Mouse (Mus musculus): ENCODE measurements around the gene Crtc1.

Crtc1 gene

DNA sequence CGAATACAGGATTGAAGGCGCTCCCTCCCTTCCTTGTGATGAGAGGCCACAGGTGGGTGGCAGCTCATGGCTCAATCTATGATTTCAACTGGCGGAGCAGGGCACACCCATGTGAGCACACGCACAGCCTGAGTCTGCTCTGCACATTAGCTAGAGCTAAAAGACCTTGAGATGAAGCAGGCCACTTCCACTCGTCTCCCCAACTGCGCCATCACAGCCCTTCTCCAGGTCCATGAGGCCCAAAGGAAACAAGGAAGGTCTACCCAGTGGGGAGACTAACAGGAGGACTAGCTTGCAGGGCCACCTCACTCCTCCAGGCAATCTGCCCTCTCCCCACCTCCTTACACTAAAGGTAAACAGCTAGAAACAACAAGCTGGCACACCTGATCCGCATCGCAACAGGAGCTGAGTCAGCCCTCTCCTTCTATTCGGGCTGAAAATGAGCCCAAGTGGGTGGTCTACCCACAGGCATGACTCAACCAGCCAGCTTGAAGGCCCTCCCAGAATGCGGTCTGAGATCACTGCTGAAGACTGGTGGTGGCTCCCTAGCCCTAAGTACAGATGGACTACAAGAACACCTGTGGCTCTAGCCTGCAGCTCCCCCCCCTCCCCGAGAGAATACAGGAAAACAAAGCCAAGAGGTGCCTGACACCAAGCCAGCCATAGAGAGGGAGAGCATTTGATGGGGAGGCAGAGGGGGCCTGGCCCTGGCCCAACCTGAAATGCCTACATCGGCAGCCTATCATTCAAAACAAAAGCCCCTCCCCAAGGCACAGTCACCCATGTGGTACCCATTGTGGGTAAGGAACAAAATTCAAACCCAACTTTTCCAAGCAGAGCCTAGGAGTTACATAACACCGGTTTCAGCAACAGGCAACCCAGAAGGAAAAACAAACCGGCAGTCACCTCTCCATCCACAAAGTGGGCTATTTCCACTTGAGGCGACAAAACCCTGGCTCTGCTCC is 88.1 kb downstream of the Crtc1 start:
- in situ Hi-C loops (cut with MseI, MboI): no loop called here

DNA sequence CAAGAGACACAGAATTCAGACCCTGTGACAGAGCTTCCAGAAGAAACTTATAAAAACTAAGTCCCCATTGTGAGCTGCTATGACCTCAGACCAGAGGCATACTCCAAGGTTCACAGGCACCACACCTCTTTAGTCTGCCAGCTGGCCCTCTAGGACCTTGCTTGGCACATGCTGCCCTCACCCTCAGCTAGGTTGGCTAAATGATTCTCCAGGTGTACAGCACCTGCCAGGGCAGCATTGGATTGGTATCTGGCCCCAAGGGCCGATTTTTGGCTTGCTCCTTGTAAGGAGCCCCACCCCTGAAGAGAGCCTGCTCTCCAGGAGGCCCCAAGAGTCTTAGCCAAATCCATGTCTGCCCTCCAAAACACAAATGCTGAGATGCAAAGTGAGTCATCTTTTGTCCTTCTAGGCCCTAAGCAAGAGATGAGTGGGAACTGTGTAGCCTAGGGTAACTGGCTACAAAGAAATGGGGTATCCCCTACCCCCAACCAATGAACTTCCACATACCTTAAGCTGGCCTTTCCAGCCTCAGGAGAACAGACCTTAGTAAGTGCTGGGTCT is 91.4 kb downstream of the Crtc1 start:
- in situ Hi-C loops (cut with MseI, MboI): no loop called here

DNA sequence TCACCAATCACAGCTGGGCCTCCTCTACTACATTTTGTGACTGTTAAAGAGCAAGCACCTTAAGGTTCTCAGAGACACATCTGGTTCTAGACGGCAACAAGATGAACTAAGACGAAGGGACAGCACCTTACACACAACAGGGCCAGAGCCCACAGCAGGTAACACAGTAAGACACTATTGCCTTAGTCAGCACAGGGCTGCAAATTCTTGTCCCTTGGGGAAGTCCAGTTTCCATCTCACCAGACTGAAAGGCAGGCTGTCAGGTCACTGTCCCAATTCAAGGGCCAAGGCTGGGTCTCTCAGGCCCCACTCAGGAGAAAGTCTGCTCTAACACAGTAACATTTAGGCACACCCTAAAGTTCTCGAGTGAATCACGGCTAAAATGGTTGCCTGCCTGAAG is 91.9 kb downstream of the Crtc1 start:
- in situ Hi-C loops (cut with MseI, MboI): no loop called here

DNA sequence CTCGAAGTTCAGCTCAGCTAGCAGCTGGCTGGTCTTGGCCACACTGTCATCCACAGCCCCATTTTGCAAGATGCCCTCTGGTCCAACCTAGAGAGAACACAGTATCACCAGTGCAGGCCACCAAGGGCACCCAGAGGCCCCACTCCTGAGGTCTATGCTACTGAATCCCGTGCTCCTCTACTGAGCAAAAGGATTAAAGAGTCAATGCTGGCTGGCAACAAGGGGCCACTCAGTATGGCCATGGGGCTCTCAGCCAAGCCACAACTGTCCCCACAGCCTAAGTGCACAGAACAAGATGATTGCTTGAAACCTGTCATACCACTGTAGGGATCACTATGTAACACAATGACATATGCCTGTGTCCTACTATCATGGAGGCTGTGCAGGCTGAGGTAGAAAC is 95.1 kb downstream of the Crtc1 start:
- in situ Hi-C loops (cut with MseI, MboI): no loop called here

DNA sequence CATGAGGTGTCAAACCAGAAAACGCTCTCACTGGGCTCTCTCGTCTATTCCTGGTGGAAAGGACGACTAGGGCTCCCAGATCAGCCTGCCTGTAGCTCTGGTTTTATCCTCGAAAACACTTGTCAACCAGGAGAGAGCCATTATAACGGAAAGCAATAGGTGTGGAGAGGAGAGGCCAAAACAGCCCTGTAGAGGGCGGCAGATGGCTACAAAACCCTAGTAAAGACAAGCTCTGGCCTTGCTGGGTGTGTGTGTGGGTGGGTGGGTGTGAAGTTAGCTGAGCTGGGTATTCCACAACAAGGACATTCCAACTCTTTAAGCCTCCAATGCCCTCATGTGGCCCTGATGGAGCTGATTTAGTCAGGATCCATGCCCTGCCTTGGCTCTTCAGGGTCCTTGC is 95.7 kb downstream of the Crtc1 start:
- in situ Hi-C loops (cut with MseI, MboI): no loop called here

DNA sequence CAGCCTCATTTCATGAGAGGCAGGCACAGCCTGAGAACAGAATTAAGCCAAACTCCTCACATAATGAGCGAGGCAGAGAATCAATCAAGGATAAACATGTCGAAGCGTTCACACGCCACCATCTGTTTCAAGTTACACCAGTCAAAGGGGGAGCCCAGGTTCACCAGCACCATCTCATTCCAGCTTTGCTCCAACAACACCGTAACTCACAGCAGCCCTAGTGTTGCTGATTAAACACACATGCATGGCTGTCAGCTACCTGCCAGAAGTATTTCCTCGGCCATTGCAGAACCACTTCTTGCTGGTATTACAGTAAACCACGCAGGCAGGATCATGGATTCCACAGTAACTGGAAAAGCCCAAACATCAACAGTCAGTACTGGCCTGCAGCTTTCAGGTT is 96.3 kb downstream of the Crtc1 start:
- in situ Hi-C loops (cut with MseI, MboI): no loop called here

DNA sequence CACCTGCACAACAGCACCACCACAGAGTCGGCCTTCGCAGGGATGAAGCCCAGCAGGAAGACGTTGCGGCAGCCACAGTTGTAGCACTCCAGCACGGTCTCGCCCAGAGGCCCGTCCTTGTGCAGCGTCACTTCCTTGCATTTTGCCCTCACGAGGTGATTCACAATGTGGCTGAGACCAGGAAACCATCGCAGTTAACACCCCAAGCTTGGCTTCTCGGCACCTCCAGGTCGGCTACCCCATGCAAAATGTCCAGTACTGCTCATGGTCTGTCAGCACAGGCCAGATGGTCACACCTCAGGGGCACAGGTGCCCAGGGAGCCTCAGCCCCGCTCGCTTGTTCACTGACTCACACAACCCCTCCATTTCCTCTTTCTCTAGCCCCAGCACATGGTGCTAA is 97.4 kb downstream of the Crtc1 start:
- in situ Hi-C loops (cut with MseI, MboI): no loop called here

DNA sequence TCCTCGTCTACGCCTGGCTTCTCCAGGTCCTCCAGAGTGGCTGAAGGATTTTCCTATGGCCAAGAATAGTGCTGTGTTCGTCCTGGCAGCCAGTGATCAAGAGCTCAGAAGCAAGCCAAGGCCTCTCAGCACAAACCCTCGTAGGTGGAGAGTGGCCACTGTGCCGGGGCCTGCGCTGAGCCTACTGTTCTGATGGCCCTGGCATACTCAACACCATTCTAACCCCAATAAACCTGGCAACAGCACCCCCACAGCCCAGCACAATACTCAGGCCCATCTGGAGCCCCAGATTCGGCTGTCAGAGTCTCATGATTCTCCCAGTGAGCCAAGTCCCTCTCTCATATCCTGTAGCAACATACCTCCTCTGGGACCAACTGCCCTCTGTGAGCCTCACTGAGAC is 98.7 kb downstream of the Crtc1 start:
- in situ Hi-C loops (cut with MseI, MboI): no loop called here

DNA sequence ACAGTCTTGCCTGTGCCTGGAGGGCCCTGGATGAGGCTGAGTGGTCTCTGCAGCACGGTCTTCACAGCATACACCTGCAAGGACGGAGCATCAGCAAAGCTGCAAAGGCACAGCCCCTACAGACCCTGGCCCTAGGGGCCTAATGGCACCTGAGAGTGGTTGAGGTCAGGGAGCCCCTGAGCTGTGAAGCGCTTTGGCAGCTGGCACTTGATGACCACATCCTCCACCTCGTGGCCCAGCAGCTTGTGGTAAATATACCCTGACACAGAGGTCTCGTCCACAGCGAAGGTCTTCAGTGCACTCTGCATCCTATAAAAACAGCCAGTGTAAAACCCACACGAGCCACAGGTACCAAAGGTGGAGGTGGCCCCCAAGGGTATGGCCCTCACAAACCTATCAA is 100.4 kb downstream of the Crtc1 start:
- in situ Hi-C loops (cut with MseI, MboI): no loop called here

DNA sequence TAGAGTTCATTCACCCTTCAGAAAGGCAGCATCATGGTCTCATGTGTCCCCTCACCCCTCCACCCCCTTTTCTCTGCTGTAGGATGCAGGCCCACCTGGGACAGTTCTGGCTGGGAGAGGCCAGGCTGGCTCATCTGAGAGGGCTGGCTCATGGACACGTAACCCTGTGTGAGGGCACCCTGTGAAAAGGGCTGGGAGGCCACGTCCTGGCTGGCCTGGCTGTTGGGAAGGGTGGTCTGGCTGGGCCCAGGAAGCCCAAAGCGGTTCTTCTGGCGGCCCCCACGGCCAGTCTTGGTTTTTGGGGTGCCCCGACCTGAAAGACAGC is 106.5 kb downstream of the Crtc1 start:
- in situ Hi-C loops (cut with MseI, MboI): no loop called here
